Mouse (Mus musculus) CH12.LX (cell line): ENCODE data around the gene Rpusd3. TPM values are rescaled to one million over a fixed set of nuclear protein-coding genes. Genes with fewer than 3 reads are reported as not detected.
A peak's percentile ranks its signal among the peaks of the same experiment; 100 is the strongest.

Experiments used
- DNase-seq: peaks from one replicate; pipeline ENCODE4 v3.0.0-alpha.2; 2013; ENCODE audit errors: extremely low read depth
- H3K27ac ChIP-seq: 2 replicates; pipeline ENCODE4 v1.5.1; 2012; ENCODE audit warnings: low read depth, mild to moderate bottlenecking, control low read depth, moderate library complexity; ENCODE audit not compliant: insufficient read depth
- H3K27me3 ChIP-seq: replicated peaks from 2 replicates; pipeline ENCODE3; 2012; ENCODE audit warnings: inconsistent platforms
- H3K36me3 ChIP-seq, 2 experiments: replicated peaks in 1 of 2; 2 replicates each; pipeline versions ENCODE3 to v1.6.1; 2012; ENCODE audit warnings: inconsistent platforms in 1 of 2, low read length in 1 of 2, mild to moderate bottlenecking in 1 of 2, mixed read lengths in 1 of 2, moderate library complexity in 1 of 2; ENCODE audit not compliant: control insufficient read depth in 1 of 2, insufficient read depth in 1 of 2
- H3K4me1 ChIP-seq, 2 experiments: 2 replicates each; pipeline ENCODE4 v1.6.1; 2012; ENCODE audit warnings: inconsistent platforms in 1 of 2, moderate library complexity in 1 of 2; ENCODE audit not compliant: insufficient read depth in 2 of 2, control insufficient read depth in 1 of 2
- H3K4me2 ChIP-seq: 2 replicates; pipeline ENCODE4 v1.6.1; 2012; ENCODE audit warnings: low read depth, mild to moderate bottlenecking, control low read depth; ENCODE audit not compliant: poor library complexity, insufficient read depth, severe bottlenecking
- H3K4me3 ChIP-seq, 3 experiments: fragments of 150-350 bp in 1 of 3; sonication (generic) in 1 of 3; replicated peaks in 1 of 3; 2 replicates each; pipeline versions ENCODE3 to v1.5.1; 2011 to 2012; ENCODE audit warnings: low read depth in 2 of 3, low read length in 2 of 3, mild to moderate bottlenecking in 2 of 3, moderate library complexity in 2 of 3, control low read depth in 1 of 3, improper control_type of control experiment in 1 of 3, inconsistent platforms in 1 of 3, mixed read lengths in 1 of 3; ENCODE audit not compliant: poor library complexity in 1 of 3
- H3K79me2 ChIP-seq: replicated peaks from 2 replicates; pipeline ENCODE4 v1.6.1; 2012; ENCODE audit warnings: mild to moderate bottlenecking, moderate library complexity; ENCODE audit not compliant: control insufficient read depth, poor library complexity, insufficient read depth, severe bottlenecking; ENCODE audit errors: extremely low read depth
- H3K9ac ChIP-seq: 2 replicates; pipeline ENCODE4 v1.6.1; 2012; ENCODE audit warnings: low read depth, mild to moderate bottlenecking, control low read depth, moderate library complexity; ENCODE audit not compliant: insufficient read depth
- H3K9me3 ChIP-seq: replicated peaks from 2 replicates; pipeline ENCODE3; 2012; ENCODE audit warnings: low read length, inconsistent platforms, mixed read lengths
- BHLHE40 ChIP-seq: IDR thresholded peaks from 2 replicates; pipeline ENCODE4 v1.6.1; 2011; ENCODE audit warnings: mild to moderate bottlenecking, low read depth, low read length, improper control_type of control experiment
- CHD1 ChIP-seq: IDR thresholded peaks from 2 replicates; pipeline ENCODE4 v1.6.1; 2012; ENCODE audit warnings: low read depth, low read length, improper control_type of control experiment, inconsistent platforms
- CHD2 ChIP-seq: IDR thresholded peaks from 2 replicates; pipeline ENCODE4 v1.6.1; 2011; ENCODE audit warnings: low read length, improper control_type of control experiment
- CTCF ChIP-seq, 2 experiments: IDR thresholded peaks in 1 of 2; conservative IDR thresholded peaks in 1 of 2; 2 replicates each; pipeline ENCODE4 v1.5.1; 2011 to 2012; ENCODE audit warnings: low read depth in 2 of 2, low read length in 2 of 2, improper control_type of control experiment in 1 of 2, inconsistent platforms in 1 of 2, mild to moderate bottlenecking in 1 of 2, moderate library complexity in 1 of 2
- E2F4 ChIP-seq: IDR thresholded peaks from 2 replicates; pipeline ENCODE4 v1.6.1; 2011; ENCODE audit warnings: low read depth, low read length, improper control_type of control experiment; ENCODE audit not compliant: insufficient replicate concordance
- EP300 ChIP-seq: IDR thresholded peaks from 2 replicates; pipeline ENCODE4 v1.6.1; 2011; ENCODE audit warnings: low read length, improper control_type of control experiment
- HCFC1 ChIP-seq: IDR thresholded peaks from 2 replicates; pipeline ENCODE4 v1.6.1; 2012; ENCODE audit warnings: low read depth, mild to moderate bottlenecking, inconsistent platforms, low read length, improper control_type of control experiment
- MAX ChIP-seq: IDR thresholded peaks from 2 replicates; pipeline ENCODE4 v1.6.1; 2011; ENCODE audit warnings: low read length, improper control_type of control experiment
- MYC ChIP-seq: IDR thresholded peaks from 2 replicates; pipeline ENCODE4 v1.6.1; 2011; ENCODE audit warnings: low read depth, mild to moderate bottlenecking, improper control_type of control experiment, low read length
- NELFE ChIP-seq: IDR thresholded peaks from 2 replicates; pipeline ENCODE4 v1.6.1; 2011; ENCODE audit warnings: low read depth, low read length, improper control_type of control experiment
- NRF1 ChIP-seq: IDR thresholded peaks from 2 replicates; pipeline ENCODE4 v1.6.1; 2014; ENCODE audit warnings: low read depth, mild to moderate bottlenecking, inconsistent platforms, low read length, improper control_type of control experiment, moderate library complexity
- POLR2A ChIP-seq: IDR thresholded peaks from 2 replicates; pipeline ENCODE4 v1.6.1; 2011; ENCODE audit warnings: low read depth, mild to moderate bottlenecking, improper control_type of control experiment, low read length
- RAD21 ChIP-seq: IDR thresholded peaks from 2 replicates; pipeline ENCODE4 v1.6.1; 2011; ENCODE audit warnings: low read depth, mild to moderate bottlenecking, low read length, improper control_type of control experiment, moderate library complexity
- RCOR1 ChIP-seq: conservative IDR thresholded peaks from 2 replicates; pipeline ENCODE4 v1.6.1; 2012; ENCODE audit warnings: low read depth, mild to moderate bottlenecking, inconsistent platforms, low read length, improper control_type of control experiment
- TCF12 ChIP-seq: IDR thresholded peaks from 2 replicates; pipeline ENCODE4 v1.6.1; 2014; ENCODE audit warnings: low read depth, mild to moderate bottlenecking, inconsistent platforms, low read length, improper control_type of control experiment
- ZKSCAN1 ChIP-seq: IDR thresholded peaks from 2 replicates; pipeline ENCODE4 v1.6.1; 2012; ENCODE audit warnings: low read depth, inconsistent platforms, low read length, improper control_type of control experiment, borderline replicate concordance
- ZMIZ1 ChIP-seq: IDR thresholded peaks from 2 replicates; pipeline ENCODE4 v1.6.1; 2012; ENCODE audit warnings: low read depth, mild to moderate bottlenecking, inconsistent platforms, low read length, improper control_type of control experiment
- ZNF384 ChIP-seq: IDR thresholded peaks from 2 replicates; pipeline ENCODE4 v1.6.1; 2012; ENCODE audit warnings: low read depth, low read length, improper control_type of control experiment, inconsistent platforms
- dilution Hi-C: fragments of 300-500 bp; cut with MboI; formaldehyde crosslinking; loops from 2 replicates; pipeline ENCODE4 v1.14.3; 2020; ENCODE audit warnings: low sequenced_read_pairs; ENCODE audit not compliant: extremely low pct_unique_long_range_greater_than_20kb, extremely low pct_ligation_motif_present
- in situ Hi-C: fragments of 300-500 bp; cut with MboI; formaldehyde crosslinking; loops from 3 replicates; pipeline ENCODE4 v1.14.3; 2019; ENCODE audit warnings: low sequenced_read_pairs, low pct_ligation_motif_present, low pct_unique_long_range_greater_than_20kb, mixed read lengths
- polyA plus RNA-seq: library from polyadenylated mRNA; unstranded; fragments of >175 nt; gene quantifications from 2 replicates; pipeline ENCODE4 v1.2.1, GENCODE M21; 2012; ENCODE audit warnings: low read depth; ENCODE audit not compliant: insufficient read length
- total RNA-seq, 2 experiments: library from RNA; depleted of rRNA; stranded (reverse); fragments of 300-350 nt in 1 of 2; fragments of >200 nt in 1 of 2; gene quantifications; 2 replicates each; pipeline ENCODE4 v1.2.3; 2012 to 2014

The Rpusd3 gene
- total and polyA plus RNA-seq, 3 experiments, result 22.1 to 26.5 (median 26.3) TPM

DNA sequence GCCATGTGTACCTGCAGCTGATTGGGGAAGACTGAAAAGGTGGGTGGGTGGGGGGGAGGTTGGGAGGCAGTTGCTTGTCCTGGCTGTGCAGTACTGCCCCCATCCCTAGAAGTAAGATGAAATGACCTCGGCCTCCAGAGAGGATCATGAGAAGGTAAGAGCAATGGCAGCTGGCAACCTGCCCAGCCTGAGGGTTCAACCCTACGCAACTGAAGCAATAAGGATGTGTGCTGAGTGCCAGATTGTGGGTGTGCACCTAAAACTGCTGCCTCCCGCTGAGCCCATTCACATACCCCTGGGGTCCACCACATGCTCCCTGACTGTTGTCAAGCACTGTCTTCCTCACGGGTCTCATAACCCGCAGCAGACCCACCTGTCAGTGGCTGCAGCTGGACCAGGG is 2.7 kb downstream of the Rpusd3 start:
- DNase-seq, result no peak

DNA sequence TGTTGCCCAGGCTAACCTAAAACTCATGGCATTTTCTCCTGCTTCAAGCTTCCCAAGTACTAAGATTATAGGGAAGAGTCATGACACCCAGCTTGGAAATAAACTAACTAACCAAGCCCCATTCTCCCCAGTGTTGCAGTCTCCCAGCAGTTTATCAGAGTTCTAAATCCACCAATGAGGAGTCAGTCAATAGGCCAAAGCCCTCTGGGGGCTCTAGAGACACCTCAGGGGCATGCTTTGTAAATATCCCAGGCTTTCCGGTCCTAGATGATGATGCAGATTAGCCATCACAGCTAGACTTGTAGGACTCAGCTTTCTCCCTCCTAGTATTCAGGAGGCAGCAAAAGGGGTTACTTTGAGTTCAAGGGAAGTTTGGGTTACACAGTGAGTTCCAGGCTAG is 9.1 kb downstream of the Rpusd3 start:
- in situ Hi-C loops, result no loop called here

More for the DNA sequence above, 2.7 kb downstream of the Rpusd3 start:
- no peak overlapping the region for H3K4me2 ChIP-seq
- TF ChIP-seq TCF12 (no peak), CHD1 (no peak), MAX (no peak), RCOR1 (no peak), POLR2A (no peak), ZKSCAN1 (no peak), EP300 (no peak), NELFE (no peak)
- TF ChIP-seq, all 38 proteins: peak for 0
- Histone ChIP-seq H3K79me2 (no peaks in the 10 kb centered on the region), H3K4me1 (peaks cover 7 to 13% of the 10 kb centered on the region in 2 experiments; a peak in 3 of 4 replicates), H3K9ac (no peak overlapping the region), H3K36me3 (peaks cover 46 to 59% of the 10 kb centered on the region in 2 experiments), H3K27ac (no peak overlapping the region), H3K27me3 (no peaks in the 10 kb centered on the region), H3K4me3 (no peak overlapping the region), H3K9me3 (no peaks in the 10 kb centered on the region)
- dilution Hi-C loops (no loop called here), in situ Hi-C loops (no loop called here)

DNA sequence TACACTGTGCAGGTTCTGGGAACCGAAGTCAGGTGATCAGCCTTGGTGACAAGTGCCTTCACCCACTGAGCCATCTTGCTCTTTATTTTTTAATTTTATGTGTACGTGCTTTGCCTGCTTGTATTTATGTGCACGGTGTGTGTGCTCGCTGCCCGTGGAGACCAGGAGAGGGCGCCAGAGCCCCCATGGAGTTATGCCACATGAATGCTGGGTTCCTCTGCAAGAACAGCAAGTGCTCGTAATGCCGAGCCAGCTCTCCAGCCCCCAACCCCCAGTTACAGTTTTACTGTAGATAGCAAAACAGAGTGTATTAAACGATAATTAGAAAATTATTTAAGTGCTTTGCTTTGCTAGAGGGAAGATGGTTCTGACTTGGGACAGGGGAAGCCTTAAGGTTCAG is 12.5 kb downstream of the Rpusd3 start:
- peak in 1 of 2 experiments; percentile 50; a peak in 2 of 4 replicates for TF ChIP-seq CTCF (conservative IDR thresholded peaks at IDR 0.05 in 1 of 2, IDR thresholded peaks at IDR 0.05 in 1 of 2; ENCODE audit: low read depth in 2 of 2, low read length in 2 of 2)
- TF ChIP-seq RAD21, result peak; percentile 5
- TF ChIP-seq ZMIZ1, result no peak
- TF ChIP-seq HCFC1, result no peak
- Histone ChIP-seq H3K4me1 (peaks cover 4 to 12% of the 10 kb centered on the region in 2 experiments; a peak in 3 of 4 replicates), H3K4me3 (no peak overlapping the region), H3K27me3 (no peaks in the 10 kb centered on the region), H3K79me2 (no peaks in the 10 kb centered on the region), H3K36me3 (peaks cover 67 to 93% of the 10 kb centered on the region in 2 experiments), H3K27ac (no peak overlapping the region), H3K4me2 (no peak overlapping the region), H3K9ac (no peak overlapping the region), H3K9me3 (no peaks in the 10 kb centered on the region)
- no peak for DNase-seq
- in situ Hi-C loops (no loop called here), dilution Hi-C loops (no loop called here)

More for the DNA sequence above, 9.1 kb downstream of the Rpusd3 start:
- Histone ChIP-seq H3K4me3 (no peak overlapping the region), H3K4me2 (no peak overlapping the region), H3K27me3 (no peaks in the 10 kb centered on the region), H3K79me2 (no peaks in the 10 kb centered on the region), H3K36me3 (peaks cover 81 to 97% of the 10 kb centered on the region in 2 experiments), H3K9me3 (no peaks in the 10 kb centered on the region), H3K27ac (no peak overlapping the region), H3K4me1 (peaks cover 4 to 12% of the 10 kb centered on the region in 2 experiments; a peak in 3 of 4 replicates), H3K9ac (no peak overlapping the region)
- TF ChIP-seq BHLHE40, result no peak
- no peak for TF ChIP-seq CTCF (conservative IDR thresholded peaks at IDR 0.05 in 1 of 2, IDR thresholded peaks at IDR 0.05 in 1 of 2; ENCODE audit: low read depth in 2 of 2, low read length in 2 of 2)
- no peak for TF ChIP-seq RCOR1
- TF ChIP-seq CHD2, result no peak
- TF ChIP-seq E2F4, result no peak
- TF ChIP-seq ZNF384, result no peak
- TF ChIP-seq MYC, result no peak
- no peak for TF ChIP-seq NELFE
- TF ChIP-seq MAX, result no peak
- TF ChIP-seq CHD1, result no peak
- no peak for TF ChIP-seq NRF1
- TF ChIP-seq EP300, result no peak
- no peak for DNase-seq
- dilution Hi-C loops, result no loop called here
